Mouse (Mus musculus) naive thymus-derived CD4-positive, alpha-beta T cell, adult 2 months (primary cell): Measurements from ENCODE around the gene Hnrnpk.
A peak's percentile ranks its signal among the peaks of the same experiment; 100 is the strongest.
"Not testable (repeated sequence)": the region's sequence is repeated elsewhere in the genome, so short reads cannot be mapped to it uniquely, and the experiment has no call there.

ENCODE experiments used
- DNase-seq: peaks from one replicate; pipeline ENCODE4 v3.0.0-alpha.2; 2011; ENCODE audit warnings: low read depth

Hnrnpk gene

GRCm38 (mm10) chr13:58389324-58389951 lies 13.7 kb downstream of the Hnrnpk start:
- peak; percentile 23 for DNase-seq

GRCm38 (mm10) chr13:58388379-58388778 lies 14.8 kb downstream of the Hnrnpk start:
- DNase-seq: no peak

GRCm38 (mm10) chr13:58387948-58388347 lies 15.2 kb downstream of the Hnrnpk start:
- peak; percentile 90 for DNase-seq

- DNase-seq: no peak
Measured at GRCm38 (mm10) chr13:58385547-58385920, 17.6 kb downstream of the Hnrnpk start.

GRCm38 (mm10) chr13:58384779-58385546 lies 18.2 kb downstream of the Hnrnpk start, which contains the start of gene 2210016F16Rik:
2210016F16Rik (minus strand) TSS chr13:58385225.
- peak; percentile 73 for DNase-seq

GRCm38 (mm10) chr13:58384371-58384770 lies 18.8 kb downstream of the Hnrnpk start:
- no peak for DNase-seq

GRCm38 (mm10) chr13:58373153-58373470 lies 30.0 kb downstream of the Hnrnpk start:
- DNase-seq: no peak

GRCm38 (mm10) chr13:58372278-58373152 lies 30.6 kb downstream of the Hnrnpk start:
- no peak for DNase-seq

GRCm38 (mm10) chr13:58368835-58369234 lies 34.3 kb downstream of the Hnrnpk start:
- DNase-seq: no peak

GRCm38 (mm10) chr13:58367641-58368040 lies 35.5 kb downstream of the Hnrnpk start:
- DNase-seq: no peak

- no peak for DNase-seq
Measured at GRCm38 (mm10) chr13:58366373-58366772, 36.8 kb downstream of the Hnrnpk start.

- not testable (repeated sequence) for DNase-seq
Measured at GRCm38 (mm10) chr13:58365179-58365578, 38.0 kb downstream of the Hnrnpk start.

GRCm38 (mm10) chr13:58364353-58365175 lies 38.6 kb downstream of the Hnrnpk start:
- no peak for DNase-seq

- no peak for DNase-seq
Measured at GRCm38 (mm10) chr13:58359304-58359653, 43.9 kb downstream of the Hnrnpk start.

- peak; percentile 96 for DNase-seq
Measured at GRCm38 (mm10) chr13:58358629-58359303, 44.4 kb downstream of the Hnrnpk start, which contains the start of gene Kif27. Kif27 (minus strand) TSS chr13:58359122.

GRCm38 (mm10) chr13:58352996-58353395 lies 50.1 kb downstream of the Hnrnpk start:
- DNase-seq: no peak

- no peak for DNase-seq
Measured at GRCm38 (mm10) chr13:58350606-58351005, 52.5 kb downstream of the Hnrnpk start.

GRCm38 (mm10) chr13:58344505-58344904 lies 58.6 kb downstream of the Hnrnpk start:
- no peak for DNase-seq
